ENCODE assay signal across 10 mouse cellular contexts in the genomic region with DNA sequence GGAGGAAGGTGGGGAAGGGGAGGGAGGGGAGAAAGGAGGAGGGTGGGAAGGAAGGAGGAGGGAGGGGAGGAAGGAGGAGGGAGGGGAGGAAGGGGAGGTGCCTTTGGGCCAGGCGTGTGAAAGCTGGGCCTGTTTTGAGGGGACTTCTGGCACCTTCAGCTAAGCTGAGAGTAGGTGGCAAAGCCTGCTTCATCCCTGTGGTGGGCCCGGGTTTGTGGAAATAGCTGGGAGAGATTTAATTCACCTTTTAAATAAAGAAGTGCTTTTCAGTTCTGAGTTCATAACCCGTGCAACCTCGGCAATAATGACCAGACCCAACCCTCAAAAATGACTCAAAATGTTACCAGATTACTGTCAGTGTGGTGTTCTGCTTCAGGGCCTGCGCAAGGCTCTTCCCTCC.
"Had no signal": no experiment of that assay in that cellular context is flagged by ENCODE, and none has a peak within 500 bp of the region (broad histone marks: within the 10 kb centered on the region; RNA-seq: fewer than 3 reads in every experiment).

No protein-coding gene starts in this region.

- H3K9me3 ChIP-seq: limb, embryonic 13.5 days; liver, embryonic 15.5 days; lung, embryonic 15.5 days; midbrain, embryonic 13.5 days; stomach, embryonic 15.5 days had no signal

- H3K9ac ChIP-seq: limb, embryonic 13.5 days; liver, embryonic 15.5 days; lung, embryonic 15.5 days; midbrain, embryonic 13.5 days; stomach, embryonic 15.5 days had no signal

- H3K4me1 ChIP-seq: limb, embryonic 13.5 days; liver, embryonic 15.5 days; lung, embryonic 15.5 days; midbrain, embryonic 13.5 days; stomach, embryonic 15.5 days had no signal

- DNase-seq: kidney, adult 11 months; layer of hippocampus, adult 9-11 months; left cerebral cortex, postnatal 4 days; right cerebral cortex, postnatal 14 days; thymus, postnatal 4 days had no signal

- H3K4me3 ChIP-seq: limb, embryonic 13.5 days; liver, embryonic 15.5 days; lung, embryonic 15.5 days; midbrain, embryonic 13.5 days; stomach, embryonic 15.5 days had no signal

- H3K27me3 ChIP-seq: limb, embryonic 13.5 days; liver, embryonic 15.5 days; lung, embryonic 15.5 days; midbrain, embryonic 13.5 days; stomach, embryonic 15.5 days had no signal

- ATAC-seq: midbrain, embryonic 13.5 days had no signal

- H3K36me3 ChIP-seq: liver, embryonic 15.5 days; lung, embryonic 15.5 days; midbrain, embryonic 13.5 days; stomach, embryonic 15.5 days had no signal

- H3K4me2 ChIP-seq: limb, embryonic 13.5 days; liver, embryonic 15.5 days; lung, embryonic 15.5 days; midbrain, embryonic 13.5 days; stomach, embryonic 15.5 days had no signal

- H3K27ac ChIP-seq: limb, embryonic 13.5 days; liver, embryonic 15.5 days; lung, embryonic 15.5 days; midbrain, embryonic 13.5 days; stomach, embryonic 15.5 days had no signal
